Mouse (Mus musculus): ENCODE measurements around the gene Capza1. TPM values are rescaled to one million over a fixed set of nuclear protein-coding genes. Genes with fewer than 3 reads are reported as not detected.
A peak's percentile ranks its signal among the peaks of the same experiment; 100 is the strongest.

The Capza1 gene
- total and polyA plus RNA-seq, 3 experiments: 60.2 to 141 (median 135) TPM

- H3K79me2 ChIP-seq (ENCODE audit: control insufficient read depth, insufficient read depth, low read length, poor library complexity): no peaks in the 10 kb centered on the region
- peaks cover 4 to 11% of the 10 kb centered on the region in 2 experiments for H3K4me1 ChIP-seq (ENCODE audit: control insufficient read depth in 1 of 2, insufficient read depth in 2 of 2, low read length in 2 of 2)
- TF ChIP-seq EP300 (IDR thresholded peaks at IDR 0.05; ENCODE audit: low read depth in 1 of 2, low read length in 2 of 2) (no peak), TCF12 (IDR thresholded peaks at IDR 0.05; ENCODE audit: low read depth, low read length) (no peak), ZMIZ1 (IDR thresholded peaks at IDR 0.05; ENCODE audit: low read depth, low read length) (no peak), MEF2A (IDR thresholded peaks at IDR 0.05; ENCODE audit: extremely low read depth, insufficient replicate concordance, low read depth, low read length, poor library complexity, severe bottlenecking) (no peak), HCFC1 (IDR thresholded peaks at IDR 0.05; ENCODE audit: low read depth, low read length) (no peak), MYB (IDR thresholded peaks at IDR 0.05; ENCODE audit: low read depth, low read length) (no peak), SIN3A (IDR thresholded peaks at IDR 0.05; ENCODE audit: low read length) (no peak), ZC3H11A (IDR thresholded peaks at IDR 0.05; ENCODE audit: low read depth, low read length) (no peak), MYC (IDR thresholded peaks at IDR 0.05; ENCODE audit: low read depth, low read length) (no peak), TBP (IDR thresholded peaks at IDR 0.05; ENCODE audit: low read depth, low read length) (no peak), POLR2AphosphoS2 (IDR thresholded peaks at IDR 0.05; ENCODE audit: low read length) (no peak), TAL1 (IDR thresholded peaks at IDR 0.05; ENCODE audit: low read length) (no peak), E2F4 (IDR thresholded peaks at IDR 0.05; ENCODE audit: borderline replicate concordance, low read depth, low read length) (no peak), SMC3 (IDR thresholded peaks at IDR 0.05; ENCODE audit: low read depth, low read length) (no peak), CHD1 (IDR thresholded peaks at IDR 0.05; ENCODE audit: low read depth, low read length) (no peak), MXI1 (IDR thresholded peaks at IDR 0.05; ENCODE audit: low read depth, low read length) (no peak)
- H3K9me3 ChIP-seq (replicated peaks; ENCODE audit: insufficient read depth, low read length): no peaks in the 10 kb centered on the region
- no peak overlapping the region for H3K27ac ChIP-seq (ENCODE audit: control insufficient read depth, low read depth, low read length)
- no peak overlapping the region for H3K9ac ChIP-seq (ENCODE audit: control insufficient read depth, low read depth, low read length, poor library complexity, severe bottlenecking)
- no peak overlapping the region for H3K4me3 ChIP-seq (ENCODE audit: control insufficient read depth in 1 of 2, insufficient read depth in 1 of 2, low read depth in 2 of 2, low read length in 2 of 2)
- peaks cover 0 to 13% of the 10 kb centered on the region in 2 experiments; a peak in 3 of 4 replicates for H3K36me3 ChIP-seq (ENCODE audit: control insufficient read depth in 1 of 2, insufficient read depth in 2 of 2, low read length in 2 of 2)
- DNase-seq (ENCODE audit: low read depth, low spot score): peak; percentile 35
- H3K27me3 ChIP-seq (ENCODE audit: control insufficient read depth in 1 of 2, insufficient read depth in 2 of 2, low read length in 2 of 2): no peaks in the 10 kb centered on the region
Observed at GRCm38 (mm10) chr3:104793871-104794828, 70.2 kb downstream of the Capza1 start.

GRCm38 (mm10) chr3:104792360-104793270, 71.7 kb downstream of the Capza1 start:
- TF ChIP-seq EP300 (IDR thresholded peaks at IDR 0.05; ENCODE audit: low read depth in 1 of 2, low read length in 2 of 2) (0 out of 4 replicates have a peak, but pooled peaks of 1 of the 2 experiments have one; percentile 17), MAFK (IDR thresholded peaks at IDR 0.05; ENCODE audit: borderline replicate concordance, low read depth, low read length) (no peak), ETS1 (IDR thresholded peaks at IDR 0.05; ENCODE audit: low read depth, low read length) (peak; percentile 66), SIN3A (IDR thresholded peaks at IDR 0.05; ENCODE audit: low read length) (0 out of 2 replicates have a peak, but pooled peaks have one; percentile 20)
- no peaks in the 10 kb centered on the region for H3K27me3 ChIP-seq (ENCODE audit: control insufficient read depth in 1 of 2, insufficient read depth in 2 of 2, low read length in 2 of 2)
- no peak overlapping the region for H3K9ac ChIP-seq (ENCODE audit: control insufficient read depth, low read depth, low read length, poor library complexity, severe bottlenecking)
- H3K27ac ChIP-seq (ENCODE audit: control insufficient read depth, low read depth, low read length): no peak overlapping the region
- peaks cover 5 to 11% of the 10 kb centered on the region in 2 experiments for H3K4me1 ChIP-seq (ENCODE audit: control insufficient read depth in 1 of 2, insufficient read depth in 2 of 2, low read length in 2 of 2)
- H3K36me3 ChIP-seq (ENCODE audit: control insufficient read depth in 1 of 2, insufficient read depth in 2 of 2, low read length in 2 of 2): peaks cover 0 to 13% of the 10 kb centered on the region in 2 experiments; a peak in 3 of 4 replicates
- DNase-seq (ENCODE audit: low read depth, low spot score): peak; percentile 31
- no peaks in the 10 kb centered on the region for H3K79me2 ChIP-seq (ENCODE audit: control insufficient read depth, insufficient read depth, low read length, poor library complexity)
- no peaks in the 10 kb centered on the region for H3K9me3 ChIP-seq (replicated peaks; ENCODE audit: insufficient read depth, low read length)
- no peak overlapping the region for H3K4me3 ChIP-seq (ENCODE audit: control insufficient read depth in 1 of 2, insufficient read depth in 1 of 2, low read depth in 2 of 2, low read length in 2 of 2)

All from MEL (cell line).